Mouse (Mus musculus): ENCODE results near the gene Ly6g5b.

Ly6g5b gene

DNA sequence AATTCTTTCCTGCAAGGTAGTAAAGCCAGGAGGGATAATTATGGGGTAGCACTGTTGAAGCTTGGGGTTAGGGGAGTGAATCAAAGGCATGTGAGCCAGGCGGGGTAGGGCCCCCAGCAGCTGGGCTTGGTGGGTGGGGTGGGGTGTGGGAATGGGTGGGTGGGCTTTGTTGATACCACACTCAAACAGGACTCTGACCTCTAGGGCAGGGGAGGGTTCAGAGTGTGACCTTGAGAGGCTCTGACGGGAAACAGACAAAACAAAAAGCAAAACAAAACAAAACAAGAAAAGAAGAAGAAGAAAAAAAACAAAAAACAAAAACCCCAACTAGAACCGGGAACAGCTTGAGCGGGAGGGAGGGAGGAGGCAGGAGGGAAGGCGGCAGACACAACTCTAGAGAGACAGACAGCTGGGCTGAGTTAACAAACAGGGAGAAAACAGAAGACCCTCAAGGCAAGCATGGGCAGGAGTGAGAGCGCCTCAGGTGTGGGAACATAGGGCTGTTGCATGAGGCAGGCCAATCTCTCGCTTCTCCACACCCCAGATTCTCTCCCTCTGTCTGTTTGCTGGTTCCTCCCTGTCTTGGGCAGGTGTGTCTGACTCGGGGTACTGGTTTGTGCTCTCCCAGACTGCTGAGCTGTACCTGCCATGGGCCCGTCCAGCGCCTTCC, 38.6 kb downstream of the Ly6g5b start, which contains the start of gene Ly6g6e:
Gene Ly6g6e, plus strand, starts transcription at position 396 of the 670 bp plus-strand sequence.
- DNase-seq: no peak

DNA sequence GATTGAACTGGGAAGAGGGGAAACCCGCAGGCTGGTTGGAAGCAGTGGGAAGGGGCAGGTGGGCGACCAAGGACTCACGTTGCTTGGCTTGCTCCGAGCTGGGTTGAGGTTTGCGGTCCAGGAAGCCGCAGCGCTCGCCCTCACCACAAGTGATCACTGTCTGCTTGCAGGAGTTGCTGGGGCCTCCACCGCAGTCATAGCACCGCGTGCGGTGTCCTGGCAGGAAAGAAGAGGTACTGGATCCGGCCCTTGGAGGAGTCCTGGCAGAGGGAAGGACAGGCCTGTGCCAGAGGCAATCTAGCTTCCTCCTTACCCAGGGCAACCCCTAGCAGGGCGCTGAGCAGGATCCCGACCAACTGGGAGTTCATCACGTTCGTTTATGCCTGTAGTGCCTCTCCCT, 41.1 kb downstream of the Ly6g5b start:
- peak; percentile 27 to 32 for DNase-seq

DNA sequence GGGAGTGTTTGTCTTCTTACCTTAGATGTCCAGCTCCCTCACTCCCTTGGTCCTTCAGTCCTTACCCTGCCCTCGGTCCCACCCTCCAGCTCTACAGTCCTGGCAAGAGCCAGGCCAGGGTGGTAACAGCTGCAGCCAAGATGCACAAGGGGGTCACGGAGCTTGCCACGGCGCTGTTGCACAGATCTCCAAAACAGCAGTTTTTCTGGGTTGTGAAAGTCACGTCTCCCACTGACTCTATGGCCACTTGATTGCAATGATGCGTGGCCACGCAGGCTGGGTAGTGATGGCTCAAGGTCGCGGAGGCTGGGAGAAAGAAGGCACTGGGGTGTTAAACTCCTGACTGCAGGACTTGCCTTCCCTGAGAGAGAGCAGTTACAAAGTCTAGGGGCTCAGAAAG, 43.8 kb downstream of the Ly6g5b start:
- DNase-seq: no peak

DNA sequence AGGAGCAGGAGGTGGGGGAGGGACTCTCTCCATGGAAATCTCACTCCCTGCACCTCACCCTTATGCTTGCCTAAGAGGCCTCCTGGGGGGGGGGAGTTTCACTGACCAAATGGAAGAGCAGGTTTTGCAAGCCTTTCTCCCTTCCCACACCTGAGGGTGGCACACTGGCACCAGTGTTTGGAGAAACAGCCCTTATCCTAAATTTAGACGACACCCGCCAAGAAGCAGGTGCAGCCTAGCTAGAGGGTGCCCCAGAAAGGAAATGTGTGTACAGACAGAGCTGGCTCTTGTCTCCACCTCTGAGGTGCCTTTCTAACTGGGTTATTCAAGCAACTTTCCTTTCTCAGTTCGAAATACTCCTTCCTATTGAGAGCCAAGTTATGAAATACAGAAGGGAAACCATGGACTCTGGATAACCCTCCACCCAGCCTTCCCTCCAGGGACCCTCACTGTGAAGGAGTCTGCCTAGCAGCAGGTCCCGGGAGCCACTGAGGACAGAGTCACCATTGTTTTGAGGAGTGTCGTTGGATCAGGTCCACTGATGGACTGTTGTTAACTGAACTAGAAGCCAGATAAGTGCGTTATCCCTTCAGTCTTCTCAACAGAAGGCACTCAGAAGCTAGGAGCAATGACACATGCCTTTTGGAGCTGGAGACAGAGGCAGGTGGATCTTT, 44.5 kb downstream of the Ly6g5b start:
- DNase-seq: peak; percentile 51 to 62

DNA sequence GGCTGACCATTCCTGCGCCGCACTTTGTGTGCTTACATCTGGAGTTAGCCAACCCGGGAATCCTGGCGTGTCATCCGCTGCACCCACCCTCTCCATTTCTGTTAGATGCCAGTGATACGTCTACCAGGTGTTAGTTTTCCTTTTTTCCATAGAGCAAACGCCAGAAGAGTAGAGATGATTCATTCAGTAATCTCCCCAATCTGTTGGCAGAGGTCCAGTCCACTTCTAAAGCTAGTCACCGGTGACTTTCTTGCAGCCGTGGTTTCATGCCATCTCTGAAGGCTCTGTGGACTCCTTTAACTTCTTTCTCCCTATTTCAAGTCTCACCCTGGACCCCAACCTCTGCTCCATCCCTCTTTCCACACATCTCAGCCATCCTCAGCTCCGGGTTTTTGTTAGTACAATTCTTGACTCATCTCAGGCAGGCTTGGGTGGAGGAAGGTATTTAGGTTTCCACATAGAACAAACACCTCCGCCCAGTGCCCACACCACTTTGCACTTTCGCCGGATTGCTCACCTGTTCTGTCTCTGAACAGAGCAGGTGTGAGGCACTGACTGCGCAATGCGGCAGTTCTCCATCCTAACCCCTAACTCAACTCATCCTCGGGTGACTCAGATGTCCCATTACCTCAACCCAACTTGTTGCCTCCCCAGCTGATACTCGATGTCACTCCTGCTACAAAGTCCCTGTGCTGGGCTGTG, 46.9 kb downstream of the Ly6g5b start:
- DNase-seq: no peak

DNA sequence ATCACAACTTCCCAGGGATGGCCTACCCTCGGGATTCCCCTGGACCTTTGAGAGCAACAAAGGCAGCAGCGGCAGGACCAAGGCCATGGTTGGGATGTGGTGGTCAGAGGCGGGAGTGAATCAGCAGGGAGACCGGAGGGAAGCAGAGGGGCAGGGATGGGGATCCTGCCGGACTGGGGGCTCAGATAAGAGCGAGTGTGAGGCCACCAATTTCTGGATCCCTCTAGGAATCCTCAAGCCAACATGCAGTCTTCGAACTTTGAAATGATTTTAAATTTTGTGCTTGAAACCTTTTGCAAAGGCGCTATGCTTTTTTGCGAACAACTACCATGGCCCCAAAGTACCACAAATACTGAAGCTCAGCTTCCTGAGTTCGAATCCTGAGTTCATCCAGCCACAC, 49.1 kb downstream of the Ly6g5b start, which contains the start of gene Mpig6b:
Gene Mpig6b, minus strand, starts transcription at position 101 of the 400 bp plus-strand sequence.
- DNase-seq: no peak

DNA sequence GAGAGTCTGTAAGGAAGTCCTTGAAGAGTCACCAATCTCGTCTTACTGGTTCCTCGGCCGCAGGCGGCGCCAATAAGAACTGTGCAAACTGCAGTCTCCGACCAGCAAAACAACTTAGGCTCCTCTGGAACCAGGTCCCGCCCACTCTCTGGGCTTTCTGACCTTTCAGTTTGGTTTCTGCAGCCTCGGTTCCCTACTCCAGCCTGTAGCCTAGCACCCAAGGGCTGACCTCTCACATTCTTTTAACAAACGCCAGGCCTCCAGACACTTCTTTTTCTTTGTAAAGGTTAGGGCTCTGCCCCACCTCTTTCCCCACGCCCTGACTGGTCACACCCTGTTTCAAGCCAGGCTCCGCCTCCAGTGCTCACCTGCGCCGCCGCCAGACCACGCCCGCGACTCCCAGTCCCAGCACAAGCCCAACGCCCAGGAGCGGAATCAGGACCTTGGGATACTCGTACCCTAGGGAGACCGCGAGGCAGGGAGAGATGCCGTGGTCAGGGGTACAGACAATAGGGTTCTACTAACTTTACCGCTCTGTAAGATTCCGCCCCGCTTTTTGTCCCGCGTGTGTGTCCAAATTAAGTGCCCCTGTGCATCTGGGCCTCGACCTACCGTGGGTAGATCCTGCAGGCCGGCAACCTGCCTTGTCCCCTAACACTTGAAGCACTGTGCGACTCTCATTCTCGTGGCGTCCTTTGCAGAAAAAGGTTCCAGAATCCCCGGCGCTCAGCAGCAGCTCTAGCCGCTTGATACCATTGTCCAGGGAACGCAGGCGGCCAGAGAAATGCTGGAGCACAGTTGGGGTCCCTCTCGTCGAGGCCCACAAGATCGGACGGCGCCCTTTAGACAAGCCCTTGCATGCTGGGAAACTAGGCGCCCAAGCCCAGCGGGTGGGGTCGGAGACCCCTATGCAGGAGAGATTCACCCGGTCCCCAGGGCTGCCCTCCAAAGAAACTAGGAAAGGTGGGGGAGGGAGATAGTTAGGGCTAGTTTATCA, 50.0 kb downstream of the Ly6g5b start, which contains the start of gene Ly6g6c:
Gene Ly6g6c, plus strand, starts transcription at position 438 of the 997 bp plus-strand sequence.
- DNase-seq: no peak

DNA sequence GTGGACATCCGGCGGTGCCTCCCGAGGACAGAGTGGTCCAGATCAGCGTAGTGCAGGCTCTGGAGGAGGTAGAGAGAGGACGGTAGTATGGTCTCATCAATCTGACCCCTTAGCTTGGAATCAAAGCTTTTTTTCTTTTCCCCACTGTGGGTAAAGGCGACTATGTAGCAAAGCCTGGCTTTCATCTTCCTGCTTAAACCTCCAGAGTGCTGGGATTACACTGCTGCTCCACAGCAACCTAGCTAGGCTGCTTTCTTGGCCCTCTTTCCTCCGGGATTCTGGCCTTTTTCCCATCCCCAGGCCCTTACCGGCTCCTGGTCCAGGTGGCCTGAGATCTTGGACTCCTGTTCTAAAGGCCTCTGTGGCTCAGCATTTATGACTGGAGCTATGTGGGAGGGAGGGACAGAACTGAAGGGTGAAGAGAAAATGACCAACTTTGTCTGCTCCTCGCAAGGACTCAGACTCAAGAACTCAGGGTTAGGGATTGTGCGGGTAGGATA, 50.8 kb downstream of the Ly6g5b start:
- no peak for DNase-seq

Data from thymus, adult 18-20 months (tissue).